Mouse (Mus musculus): Measurements from ENCODE around the gene Slc3a2. TPM values are rescaled to one million over a fixed set of nuclear protein-coding genes. Genes with fewer than 3 reads are reported as not detected.

The Slc3a2 gene
- polyA plus RNA-seq, 1 experiment: 242 TPM

GRCm38 (mm10) chr19:8662337-8662736 lies 60.8 kb downstream of the Slc3a2 start:
- no peak for TF ChIP-seq GATA1 (IDR thresholded peaks at IDR 0.05; ENCODE audit: low read length)

- TF ChIP-seq GATA1 (IDR thresholded peaks at IDR 0.05; ENCODE audit: low read length): no peak
Observed at GRCm38 (mm10) chr19:8661821-8662307, 61.3 kb downstream of the Slc3a2 start.

Other genes with a start within 250 kb of the Slc3a2 start
- gene Slc22a8, start 132.1 kb downstream of the Slc3a2 start, polyA plus RNA-seq (2012): not detected in 2 replicates
- not detected in 2 replicates for gene Slc22a6, start 105.3 kb downstream of the Slc3a2 start, polyA plus RNA-seq (2012)
- 0.02 and 0.12 TPM in 2 replicates for gene Chrm1, start 59.6 kb downstream of the Slc3a2 start, polyA plus RNA-seq (2012)
- 45.8 and 52.0 TPM in 2 replicates for gene Wdr74, start 12.5 kb upstream of the Slc3a2 start, polyA plus RNA-seq (2012)
- 1.8 and 2.1 TPM in 2 replicates for gene 1700092M07Rik, start 17.3 kb upstream of the Slc3a2 start, polyA plus RNA-seq (2012)
- gene Stx5a, start 18.0 kb upstream of the Slc3a2 start, polyA plus RNA-seq (2012): 13.4 and 17.1 TPM in 2 replicates
- gene Nxf1, start 33.7 kb upstream of the Slc3a2 start, polyA plus RNA-seq (2012): 23.2 and 29.3 TPM in 2 replicates
- gene Tmem223, start 47.6 kb upstream of the Slc3a2 start, polyA plus RNA-seq (2012): 3.6 and 4.5 TPM in 2 replicates
- 50.4 and 51.8 TPM in 2 replicates for gene Tmem179b, start 51.1 kb upstream of the Slc3a2 start, polyA plus RNA-seq (2012)
- 42.9 and 51.9 TPM in 2 replicates for gene Taf6l, start 63.0 kb upstream of the Slc3a2 start, polyA plus RNA-seq (2012)
- 8.1 and 8.9 TPM in 2 replicates for gene Polr2g, start 75.2 kb upstream of the Slc3a2 start, polyA plus RNA-seq (2012)
- 1.4 and 1.9 TPM in 2 replicates for gene Zbtb3, start 79.2 kb upstream of the Slc3a2 start, polyA plus RNA-seq (2012)
- 2.1 and 3.1 TPM in 2 replicates for gene Ttc9c, start 96.0 kb upstream of the Slc3a2 start, polyA plus RNA-seq (2012)
- gene Hnrnpul2, start 96.6 kb upstream of the Slc3a2 start, polyA plus RNA-seq (2012): 100 and 147 TPM in 2 replicates
- gene AC129217.1, start 106.4 kb upstream of the Slc3a2 start, polyA plus RNA-seq (2012): 110 and 157 TPM in 2 replicates
- gene Bscl2, start 114.1 kb upstream of the Slc3a2 start, polyA plus RNA-seq (2012): 9.4 and 10.6 TPM in 2 replicates
- gene Gng3, start 115.8 kb upstream of the Slc3a2 start, polyA plus RNA-seq (2012): not detected in 2 replicates
- not detected in 2 replicates for gene Lrrn4cl, start 127.4 kb upstream of the Slc3a2 start, polyA plus RNA-seq (2012)
- 262 and 324 TPM in 2 replicates for gene Ubxn1, start 148.1 kb upstream of the Slc3a2 start, polyA plus RNA-seq (2012)
- gene Uqcc3, start 157.6 kb upstream of the Slc3a2 start, polyA plus RNA-seq (2012): 63.4 and 71.1 TPM in 2 replicates
- gene Lbhd1, start 160.4 kb upstream of the Slc3a2 start, polyA plus RNA-seq (2012): 0.46 and 0.48 TPM in 2 replicates
- gene Gm49403, start 160.6 kb upstream of the Slc3a2 start, polyA plus RNA-seq (2012): not detected in 2 replicates
- gene 1810009A15Rik, start 165.5 kb upstream of the Slc3a2 start, polyA plus RNA-seq (2012): 63.6 and 93.2 TPM in 2 replicates
- 12.7 and 33.2 TPM in 2 replicates for gene Gm49416, start 165.6 kb upstream of the Slc3a2 start, polyA plus RNA-seq (2012)
- gene Ints5, start 169.6 kb upstream of the Slc3a2 start, polyA plus RNA-seq (2012): 50.3 and 53.9 TPM in 2 replicates
- gene Ganab, start 174.7 kb upstream of the Slc3a2 start, polyA plus RNA-seq (2012): 45.9 and 48.4 TPM in 2 replicates
- gene B3gat3, start 197.0 kb upstream of the Slc3a2 start, polyA plus RNA-seq (2012): 110 and 120 TPM in 2 replicates
- gene Rom1, start 206.0 kb upstream of the Slc3a2 start, polyA plus RNA-seq (2012): 29.4 and 38.6 TPM in 2 replicates
- gene Eml3, start 206.2 kb upstream of the Slc3a2 start, polyA plus RNA-seq (2012): 100 and 115 TPM in 2 replicates
- 75.9 and 85.0 TPM in 2 replicates for gene Mta2, start 218.5 kb upstream of the Slc3a2 start, polyA plus RNA-seq (2012)
- 53.5 and 54.6 TPM in 2 replicates for gene Tut1, start 230.5 kb upstream of the Slc3a2 start, polyA plus RNA-seq (2012)
- gene Eef1g, start 243.7 kb upstream of the Slc3a2 start, polyA plus RNA-seq (2012): 60.0 and 221 TPM in 2 replicates

All from G1E-ER4 (cell line).